Mouse (Mus musculus) MEL (cell line): ENCODE measurements around the gene Artn.

ENCODE experiments used
- BHLHE40 ChIP-seq: IDR thresholded peaks from 2 replicates; pipeline ENCODE4 v1.6.1; 2012; ENCODE audit warnings: low read depth, mild to moderate bottlenecking, inconsistent platforms, low read length, improper control_type of control experiment, borderline replicate concordance
- CTCF ChIP-seq, 3 experiments: IDR thresholded peaks in 2 of 3; conservative IDR thresholded peaks in 1 of 3; 2 replicates each; pipeline ENCODE4 v1.5.1; 2011 to 2012; ENCODE audit warnings: low read length in 3 of 3, low read depth in 2 of 3, mild to moderate bottlenecking in 2 of 3, improper control_type of control experiment in 1 of 3, inconsistent platforms in 1 of 3, mixed read lengths in 1 of 3, moderate library complexity in 1 of 3; ENCODE audit not compliant: control insufficient read depth in 1 of 3, insufficient read depth in 1 of 3, poor library complexity in 1 of 3, severe bottlenecking in 1 of 3
- E2F4 ChIP-seq: IDR thresholded peaks from 2 replicates; pipeline ENCODE4 v1.6.1; 2011; ENCODE audit warnings: low read depth, low read length, improper control_type of control experiment, borderline replicate concordance
- EP300 ChIP-seq, 2 experiments: IDR thresholded peaks; 2 replicates each; pipeline ENCODE4 v1.6.1; 2011; ENCODE audit warnings: improper control_type of control experiment in 2 of 2, low read length in 2 of 2, low read depth in 1 of 2, mild to moderate bottlenecking in 1 of 2
- MAX ChIP-seq: IDR thresholded peaks from 2 replicates; pipeline ENCODE4 v1.6.1; 2011; ENCODE audit warnings: low read length, improper control_type of control experiment
- NELFE ChIP-seq: IDR thresholded peaks from 2 replicates; pipeline ENCODE4 v1.6.1; 2011; ENCODE audit warnings: low read depth, low read length, improper control_type of control experiment
- POLR2A ChIP-seq, 2 experiments: IDR thresholded peaks; 2 replicates each; pipeline ENCODE4 v1.6.1; 2011 to 2012; ENCODE audit warnings: low read length in 2 of 2, mild to moderate bottlenecking in 2 of 2, control low read depth in 1 of 2, improper control_type of control experiment in 1 of 2, low read depth in 1 of 2, moderate library complexity in 1 of 2; ENCODE audit not compliant: control insufficient read depth in 1 of 2, insufficient read depth in 1 of 2, poor library complexity in 1 of 2
- RAD21 ChIP-seq: IDR thresholded peaks from 2 replicates; pipeline ENCODE4 v1.6.1; 2011; ENCODE audit warnings: mild to moderate bottlenecking, low read depth, low read length, improper control_type of control experiment
- TAL1 ChIP-seq: IDR thresholded peaks from 2 replicates; pipeline ENCODE4 v1.6.1; 2012; ENCODE audit warnings: mild to moderate bottlenecking, inconsistent platforms, low read length, moderate library complexity, mixed read lengths
- TBP ChIP-seq: IDR thresholded peaks from 2 replicates; pipeline ENCODE4 v1.8.0; 2011; ENCODE audit warnings: low read depth, low read length, improper control_type of control experiment
- TCF12 ChIP-seq: IDR thresholded peaks from 2 replicates; pipeline ENCODE4 v1.6.1; 2014; ENCODE audit warnings: low read depth, mild to moderate bottlenecking, inconsistent platforms, low read length, improper control_type of control experiment, moderate library complexity
- ZMIZ1 ChIP-seq: IDR thresholded peaks from 2 replicates; pipeline ENCODE4 v1.6.1; 2012; ENCODE audit warnings: low read depth, mild to moderate bottlenecking, inconsistent platforms, low read length, improper control_type of control experiment, moderate library complexity

GRCm38 (mm10) chr4:117978282-117978681, 48.7 kb upstream of the Artn start:
- TF ChIP-seq CTCF (IDR thresholded peaks at IDR 0.05 in 2 of 3, conservative IDR thresholded peaks at IDR 0.05 in 1 of 3; ENCODE audit: control insufficient read depth in 1 of 3, insufficient read depth in 1 of 3, low read depth in 2 of 3, low read length in 3 of 3, poor library complexity in 1 of 3, severe bottlenecking in 1 of 3) (no peak), POLR2A (IDR thresholded peaks at IDR 0.05; ENCODE audit: control insufficient read depth in 1 of 2, insufficient read depth in 1 of 2, low read depth in 1 of 2, low read length in 2 of 2, poor library complexity in 1 of 2) (no peak), EP300 (IDR thresholded peaks at IDR 0.05; ENCODE audit: low read depth in 1 of 2, low read length in 2 of 2) (no peak), TBP (no peak), MAX (no peak), TCF12 (no peak), NELFE (no peak), ZMIZ1 (no peak), E2F4 (no peak), TAL1 (no peak), RAD21 (no peak), BHLHE40 (no peak)
